ENCODE assay signal across 16 mouse cellular contexts in the genomic region with DNA sequence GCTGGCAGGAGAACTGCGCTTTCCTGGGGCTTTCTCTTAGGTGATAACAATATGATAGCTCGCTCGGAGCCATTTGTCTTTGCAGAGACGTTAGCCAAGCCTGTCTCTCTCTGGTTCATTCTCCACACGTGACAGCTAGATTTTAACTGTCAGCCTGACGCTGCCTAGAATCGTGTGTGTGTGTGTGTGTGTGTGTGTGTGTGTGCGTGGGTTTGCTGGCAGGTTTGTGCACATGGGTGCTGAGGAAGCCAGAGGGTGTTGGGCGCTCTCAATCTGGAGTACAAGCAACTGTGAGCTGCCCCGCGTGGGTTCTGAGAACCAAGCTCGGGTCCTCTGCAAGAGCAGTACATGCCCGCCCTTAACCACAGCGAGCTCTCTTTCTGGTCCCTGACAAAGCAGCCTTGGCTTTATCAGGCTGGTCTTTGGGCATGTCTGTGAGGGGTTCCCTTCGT. TPM values are rescaled to one million over a fixed set of nuclear protein-coding genes. Genes with fewer than 3 reads are reported as not detected.
DNase-seq lines count a peak whose midpoint lies in the region; ATAC-seq and TF ChIP-seq lines count a peak whose summit lies in the region.
"Had no signal": no experiment of that assay in that cellular context is flagged by ENCODE, and none has a peak within 500 bp of the region (broad histone marks: within the 10 kb centered on the region; RNA-seq: fewer than 3 reads in every experiment).

No protein-coding gene starts in this region.

- 29% methylated on average over 15 of the region's 15 CpGs for WGBS in heart, embryonic 12.5 days
- WGBS in bone marrow, adult 2 months: 67% methylated on average over 15 of the region's 15 CpGs
- WGBS in liver, embryonic 15.5 days (ENCODE audit: insufficient replicate concordance): 33% methylated on average over 15 of the region's 15 CpGs
- 77% methylated on average over 15 of the region's 15 CpGs for WGBS in hindbrain, embryonic 16.5 days
- 76% methylated on average over 15 of the region's 15 CpGs for WGBS in forebrain, embryonic 16.5 days

- peak overlapping the region; percentile 40 for H3K4me2 ChIP-seq in heart, embryonic 12.5 days
- H3K4me2 ChIP-seq in liver, embryonic 15.5 days: peak overlapping the region; percentile 51
- H3K4me2 ChIP-seq in hindbrain, embryonic 16.5 days (ENCODE audit: low read length): no peak overlapping the region
- no peak overlapping the region for H3K4me2 ChIP-seq in forebrain, embryonic 16.5 days (ENCODE audit: low read length)
- H3K4me2 ChIP-seq: midbrain, embryonic 15.5 days; neural tube, embryonic 15.5 days had no signal

- no peak for DNase-seq in heart, postnatal 10 days
- peak; percentile 28 to 72 for DNase-seq in layer of hippocampus, adult 18-20 months (ENCODE audit: low spot score in 2 of 2)
- DNase-seq: adrenal gland, adult 8-10 months; heart, postnatal 36 days; kidney, adult 2 months had no signal

- H3K4me3 ChIP-seq in heart, embryonic 12.5 days: peak overlapping the region; percentile 10; the same call in 1 of the 2 replicates
- peak overlapping the region; percentile 20 for H3K4me3 ChIP-seq in bone marrow, adult 2 months (replicated peaks; ENCODE audit: control insufficient read depth, low read depth, low read length)
- H3K4me3 ChIP-seq in liver, embryonic 15.5 days (replicated peaks): no peak overlapping the region; the same call in 1 of the 2 replicates
- no peak overlapping the region for H3K4me3 ChIP-seq in hindbrain, embryonic 16.5 days (ENCODE audit: low read length)
- H3K4me3 ChIP-seq in forebrain, embryonic 16.5 days (replicated peaks; ENCODE audit: low read length): no peak overlapping the region
- H3K4me3 ChIP-seq: forebrain, embryonic 10.5 days; midbrain, embryonic 15.5 days; neural tube, embryonic 15.5 days had no signal

- peaks cover 6% of the 10 kb centered on the region; the same call in 1 of the 2 replicates for H3K4me1 ChIP-seq in heart, embryonic 12.5 days (replicated peaks)
- no peaks in the 10 kb centered on the region; the same call in 1 of the 2 replicates for H3K4me1 ChIP-seq in bone marrow, adult 2 months (ENCODE audit: control insufficient read depth, insufficient read depth, low read length)
- H3K4me1 ChIP-seq in liver, embryonic 15.5 days (replicated peaks): peaks cover 10% of the 10 kb centered on the region
- H3K4me1 ChIP-seq in hindbrain, embryonic 16.5 days (ENCODE audit: control insufficient read depth, insufficient read depth, low read depth, low read length): no peaks in the 10 kb centered on the region
- no peaks in the 10 kb centered on the region for H3K4me1 ChIP-seq in forebrain, embryonic 16.5 days (replicated peaks; ENCODE audit: control insufficient read depth, insufficient read depth, low read length)
- H3K4me1 ChIP-seq: forebrain, embryonic 10.5 days; midbrain, embryonic 15.5 days; neural tube, embryonic 15.5 days had no signal

- H3K27me3 ChIP-seq in heart, embryonic 12.5 days (replicated peaks): no peaks in the 10 kb centered on the region
- H3K27me3 ChIP-seq in liver, embryonic 15.5 days: no peaks in the 10 kb centered on the region
- no peaks in the 10 kb centered on the region for H3K27me3 ChIP-seq in hindbrain, embryonic 16.5 days (replicated peaks; ENCODE audit: control insufficient read depth, insufficient read depth, low read length)
- no peaks in the 10 kb centered on the region for H3K27me3 ChIP-seq in forebrain, embryonic 16.5 days (replicated peaks; ENCODE audit: control insufficient read depth, insufficient read depth, low read length)
- H3K27me3 ChIP-seq: midbrain, embryonic 15.5 days; neural tube, embryonic 15.5 days had no signal

- H3K9me3 ChIP-seq in heart, embryonic 12.5 days (replicated peaks): no peaks in the 10 kb centered on the region
- no peaks in the 10 kb centered on the region for H3K9me3 ChIP-seq in liver, embryonic 15.5 days (replicated peaks)
- no peaks in the 10 kb centered on the region for H3K9me3 ChIP-seq in hindbrain, embryonic 16.5 days (ENCODE audit: control insufficient read depth, low read length)
- no peaks in the 10 kb centered on the region for H3K9me3 ChIP-seq in forebrain, embryonic 16.5 days (ENCODE audit: control insufficient read depth, low read length)
- H3K9me3 ChIP-seq: forebrain, embryonic 10.5 days; midbrain, embryonic 15.5 days; neural tube, embryonic 15.5 days had no signal

- no peak for TF ChIP-seq POLR2A in bone marrow, adult 2 months (IDR thresholded peaks at IDR 0.05; ENCODE audit: borderline replicate concordance, control insufficient read depth, low read depth, low read length)

- no peak overlapping the region for H3K27ac ChIP-seq in heart, embryonic 12.5 days (ENCODE audit: poor library complexity, severe bottlenecking)
- no peak overlapping the region; the same call in 1 of the 2 replicates for H3K27ac ChIP-seq in bone marrow, adult 2 months (ENCODE audit: control insufficient read depth, insufficient read depth, low read depth, low read length, poor library complexity)
- H3K27ac ChIP-seq in liver, embryonic 15.5 days (replicated peaks): no peak overlapping the region
- H3K27ac ChIP-seq in hindbrain, embryonic 16.5 days (ENCODE audit: low read depth, low read length): no peak overlapping the region
- H3K27ac ChIP-seq in forebrain, embryonic 16.5 days (ENCODE audit: low read length): no peak overlapping the region
- H3K27ac ChIP-seq: forebrain, embryonic 10.5 days; midbrain, embryonic 15.5 days; neural tube, embryonic 15.5 days had no signal

- peaks cover 64% of the 10 kb centered on the region for H3K36me3 ChIP-seq in heart, embryonic 12.5 days
- peaks cover 30% of the 10 kb centered on the region for H3K36me3 ChIP-seq in liver, embryonic 15.5 days (replicated peaks)
- peaks cover 55% of the 10 kb centered on the region for H3K36me3 ChIP-seq in hindbrain, embryonic 16.5 days (ENCODE audit: control insufficient read depth, insufficient read depth, low read length)
- H3K36me3 ChIP-seq in forebrain, embryonic 16.5 days (ENCODE audit: control insufficient read depth, insufficient read depth): peaks cover 20% of the 10 kb centered on the region

- TF ChIP-seq CTCF in bone marrow, adult 2 months (IDR thresholded peaks at IDR 0.05; ENCODE audit: control insufficient read depth, insufficient read depth, low read length): no peak

- no peak overlapping the region for H3K9ac ChIP-seq in heart, embryonic 12.5 days
- H3K9ac ChIP-seq in liver, embryonic 15.5 days: no peak overlapping the region
- H3K9ac ChIP-seq in hindbrain, embryonic 16.5 days (ENCODE audit: low read depth, low read length): no peak overlapping the region
- no peak overlapping the region for H3K9ac ChIP-seq in forebrain, embryonic 16.5 days (replicated peaks; ENCODE audit: low read depth, low read length)
- H3K9ac ChIP-seq: midbrain, embryonic 15.5 days; neural tube, embryonic 15.5 days had no signal

- no peak for ATAC-seq in heart, embryonic 12.5 days (ENCODE audit: insufficient number of reproducible peaks, low FRiP score)
- ATAC-seq in liver, embryonic 15.5 days (ENCODE audit: insufficient read depth): peak; percentile 73
- no peak for ATAC-seq in hindbrain, embryonic 16.5 days
- no peak for ATAC-seq in inflammation-experienced regulatory T-cells, adult 6 months
- ATAC-seq in forebrain, embryonic 16.5 days: no peak
- ATAC-seq: lung, postnatal 0 days; midbrain, embryonic 15.5 days had no signal

- intact Hi-C loops in heart, postnatal 10 days (cut with DNase I): no loop called here

RNA-seq across cellular contexts. Expression of a gene that starts 14.7 kb away (rescaled TPM):
- 18.0 and 19.7 TPM in 2 replicates for polyA plus RNA-seq in heart, embryonic 12.5 days (2016; fragmentation: Nextera tagmentation; extraction: Ambion mirVana)
- total RNA-seq in heart, postnatal 10 days (2021): 10 to 100 TPM; 12.8 to 15.9 TPM
- polyA plus RNA-seq in bone marrow, adult 2 months (2011; ENCODE audit: insufficient read depth, insufficient read length, low replicate concordance, missing spikeins): 8.9 and 11.0 TPM in 2 replicates
- 10 to 100 TPM; 25.2 to 26.4 TPM for total RNA-seq in layer of hippocampus, adult 18-20 months (2021)
- polyA plus RNA-seq in liver, embryonic 15.5 days (2015; fragmentation: Nextera tagmentation; extraction: Ambion mirVana): 6.1 and 6.3 TPM in 2 replicates
- polyA plus RNA-seq in hindbrain, embryonic 16.5 days (2015; fragmentation: Nextera tagmentation; extraction: Ambion mirVana): 23.9 and 36.8 TPM in 2 replicates
- 10 to 100 TPM in 2 of 3 experiments, 1 to 10 TPM in 1; 8.8 to 12.4 (median 10.9) TPM for polyA plus RNA-seq in inflammation-experienced regulatory T-cells, adult 6 months (2017; shearing (Covaris generic))
- polyA plus RNA-seq in forebrain, embryonic 16.5 days (2015; fragmentation: Nextera tagmentation; extraction: Ambion mirVana): 25.9 and 28.5 TPM in 2 replicates

RNA-seq across cellular contexts. Expression of a gene that starts 14.7 kb away (rescaled TPM):
- 58.3 and 60.6 TPM in 2 replicates for polyA plus RNA-seq in heart, embryonic 12.5 days (2016; fragmentation: Nextera tagmentation; extraction: Ambion mirVana)
- 10 to 100 TPM; 29.4 to 31.6 TPM for total RNA-seq in heart, postnatal 10 days (2021)
- 16.5 and 52.6 TPM in 2 replicates for polyA plus RNA-seq in bone marrow, adult 2 months (2011; ENCODE audit: insufficient read depth, insufficient read length, low replicate concordance, missing spikeins)
- total RNA-seq in layer of hippocampus, adult 18-20 months (2021): 10 to 100 TPM; 45.4 to 47.2 TPM
- 30.5 and 31.4 TPM in 2 replicates for polyA plus RNA-seq in liver, embryonic 15.5 days (2015; fragmentation: Nextera tagmentation; extraction: Ambion mirVana)
- 49.0 and 61.1 TPM in 2 replicates for polyA plus RNA-seq in hindbrain, embryonic 16.5 days (2015; fragmentation: Nextera tagmentation; extraction: Ambion mirVana)
- polyA plus RNA-seq in inflammation-experienced regulatory T-cells, adult 6 months (2017; shearing (Covaris generic)): 10 to 100 TPM; 55.7 to 77.3 (median 74.5) TPM
- 69.4 and 76.9 TPM in 2 replicates for polyA plus RNA-seq in forebrain, embryonic 16.5 days (2015; fragmentation: Nextera tagmentation; extraction: Ambion mirVana)

RNA-seq across cellular contexts. Expression of a gene that starts 45.7 kb away (rescaled TPM):
- polyA plus RNA-seq in heart, embryonic 12.5 days (2016; fragmentation: Nextera tagmentation; extraction: Ambion mirVana): 0.14 TPM in 1 of 2 replicates, not detected in the other
- under 1 TPM; 0.14 to 0.37 TPM for total RNA-seq in heart, postnatal 10 days (2021)
- 3.8 and 4.0 TPM in 2 replicates for polyA plus RNA-seq in bone marrow, adult 2 months (2011; ENCODE audit: insufficient read depth, insufficient read length, low replicate concordance, missing spikeins)
- 1 to 10 TPM; 4.8 to 5.3 TPM for total RNA-seq in layer of hippocampus, adult 18-20 months (2021)
- 0.15 and 0.48 TPM in 2 replicates for polyA plus RNA-seq in liver, embryonic 15.5 days (2015; fragmentation: Nextera tagmentation; extraction: Ambion mirVana)
- polyA plus RNA-seq in hindbrain, embryonic 16.5 days (2015; fragmentation: Nextera tagmentation; extraction: Ambion mirVana): 0.98 and 1.2 TPM in 2 replicates
- not detected for polyA plus RNA-seq in inflammation-experienced regulatory T-cells, adult 6 months (2017; shearing (Covaris generic))
- polyA plus RNA-seq in forebrain, embryonic 16.5 days (2015; fragmentation: Nextera tagmentation; extraction: Ambion mirVana): 0.51 and 1.4 TPM in 2 replicates

RNA-seq across cellular contexts. Expression of a gene that starts 51.7 kb away (rescaled TPM):
- polyA plus RNA-seq in heart, embryonic 12.5 days (2016; fragmentation: Nextera tagmentation; extraction: Ambion mirVana): not detected in 2 replicates
- total RNA-seq in heart, postnatal 10 days (2021): not detected
- not detected in 2 replicates for polyA plus RNA-seq in bone marrow, adult 2 months (2011; ENCODE audit: insufficient read depth, insufficient read length, low replicate concordance, missing spikeins)
- under 1 TPM; 0.36 to 0.52 TPM for total RNA-seq in layer of hippocampus, adult 18-20 months (2021)
- not detected in 2 replicates for polyA plus RNA-seq in liver, embryonic 15.5 days (2015; fragmentation: Nextera tagmentation; extraction: Ambion mirVana)
- polyA plus RNA-seq in hindbrain, embryonic 16.5 days (2015; fragmentation: Nextera tagmentation; extraction: Ambion mirVana): 0.55 and 0.62 TPM in 2 replicates
- polyA plus RNA-seq in inflammation-experienced regulatory T-cells, adult 6 months (2017; shearing (Covaris generic)): not detected
- polyA plus RNA-seq in forebrain, embryonic 16.5 days (2015; fragmentation: Nextera tagmentation; extraction: Ambion mirVana): 0.20 and 0.66 TPM in 2 replicates
- total RNA-seq: heart, postnatal 36 days had no signal
- polyA plus RNA-seq: kidney, adult 2 months; small intestine, adult 2 months had no signal

Comparison
In these comparisons a context has a peak if more than half of its experiments do, and no peak if none do; other contexts are left out.
1. H3K4me2 ChIP-seq: peak in heart, embryonic 12.5 days (single experiment) and liver, embryonic 15.5 days (single experiment); none in hindbrain, embryonic 16.5 days (single experiment) and forebrain, embryonic 16.5 days (single experiment).
2. H3K4me3 ChIP-seq: peak in heart, embryonic 12.5 days (single experiment) and bone marrow, adult 2 months (single experiment); none in liver, embryonic 15.5 days (single experiment), hindbrain, embryonic 16.5 days (single experiment) and forebrain, embryonic 16.5 days (single experiment).
3. DNase-seq: peak in layer of hippocampus, adult 18-20 months (2 of 2); none in heart, postnatal 10 days (0 of 2).